Mouse (Mus musculus) gastrocnemius, postnatal 10 days (tissue): ENCODE data around the gene 0610040J01Rik. TPM values are rescaled to one million over a fixed set of nuclear protein-coding genes. Genes with fewer than 3 reads are reported as not detected.

Source experiments
- DNase-seq: peaks from one replicate; pipeline ENCODE4 v3.0.0; 2021; ENCODE audit warnings: mixed read lengths
- long read RNA-seq, 2 experiments: library from polyadenylated mRNA; stranded (forward); transcript quantifications; one replicate each; pipeline ENCODE4 v2.0.0; 2021
- total RNA-seq, 2 experiments: library from RNA; stranded (reverse); gene quantifications; 2 replicates each; pipeline ENCODE4 v1.2.3; 2021

0610040J01Rik gene
- total RNA-seq, result 1 to 10 TPM in 1 of 2 experiments, under 1 TPM in 1; 0.92 to 1.0 TPM
- long read RNA-seq, experiment 1, partial matches to known transcripts, result 0 of 3 reads
- long read RNA-seq, experiment 1, other reads (novel, unspliced or antisense), result 0 of 3 reads
- long read RNA-seq, experiment 2, result 0 reads

- peak; percentile 56 for DNase-seq
These were observed at the start of gene 0610040J01Rik for GRCm38 (mm10) chr5:63811819-63812508. Gene 0610040J01Rik (plus strand): TSS chr5:63812363.

DNA sequence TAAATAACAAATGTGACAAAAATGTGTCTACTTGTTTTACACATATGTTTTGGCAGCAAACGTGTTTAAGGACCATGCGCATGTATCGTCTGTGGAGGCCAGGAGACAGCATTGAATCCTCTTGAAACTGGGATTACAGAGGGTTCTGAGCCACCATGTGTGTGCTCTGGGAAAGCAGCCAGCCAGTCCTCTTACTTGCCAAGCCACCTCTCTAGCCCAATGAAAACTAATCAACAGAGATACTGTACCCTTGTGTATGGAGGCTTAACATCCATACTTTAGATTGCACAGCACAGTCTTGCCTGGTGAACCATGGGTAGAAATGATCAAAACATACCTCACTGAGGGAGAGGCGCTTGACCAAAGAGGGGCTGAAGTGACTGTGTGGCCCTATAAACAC lies 46.3 kb upstream of the 0610040J01Rik start:
- no peak for DNase-seq

- peak; percentile 51 for DNase-seq
These were observed 45.4 kb upstream of the 0610040J01Rik start for GRCm38 (mm10) chr5:63766715-63767114.

GRCm38 (mm10) chr5:63767464-63767863 lies 44.7 kb upstream of the 0610040J01Rik start:
- no peak for DNase-seq

GRCm38 (mm10) chr5:63768220-63768619 lies 43.9 kb upstream of the 0610040J01Rik start:
- no peak for DNase-seq

GRCm38 (mm10) chr5:63772971-63773370 lies 39.2 kb upstream of the 0610040J01Rik start:
- no peak for DNase-seq

- DNase-seq, result no peak
These were observed 38.6 kb upstream of the 0610040J01Rik start for GRCm38 (mm10) chr5:63773603-63774002.

DNA sequence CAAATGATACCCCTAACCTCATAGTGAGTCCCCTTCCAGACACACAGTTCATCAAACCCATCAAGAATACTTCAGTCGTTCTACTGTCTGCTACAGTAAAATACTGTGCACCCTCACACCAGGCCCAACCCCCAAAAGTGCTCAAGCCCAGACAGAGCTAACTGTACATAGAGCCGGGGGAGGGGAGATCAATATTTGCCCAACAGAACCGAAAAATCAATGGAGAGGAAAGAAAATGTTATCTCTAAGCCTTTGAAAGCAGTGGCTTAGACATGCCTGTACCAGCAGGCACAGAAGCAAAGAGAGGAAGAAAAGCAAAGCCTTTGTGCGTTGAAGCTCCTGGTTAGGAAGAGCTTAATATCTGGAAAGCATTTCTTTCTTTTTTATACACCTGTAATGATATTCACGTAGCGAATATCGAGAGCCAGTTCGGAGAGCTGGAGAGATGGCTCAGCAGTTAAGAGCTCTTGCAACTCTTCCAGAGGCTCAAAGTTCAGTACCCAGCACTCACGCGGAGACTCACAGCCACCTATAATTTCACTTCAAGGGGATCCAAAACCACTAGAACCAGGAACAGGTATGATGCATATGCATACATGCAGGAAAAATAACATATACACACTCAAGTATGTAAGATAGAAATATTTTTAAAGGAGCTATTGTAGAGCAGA lies 23.9 kb upstream of the 0610040J01Rik start:
- DNase-seq, result no peak

DNA sequence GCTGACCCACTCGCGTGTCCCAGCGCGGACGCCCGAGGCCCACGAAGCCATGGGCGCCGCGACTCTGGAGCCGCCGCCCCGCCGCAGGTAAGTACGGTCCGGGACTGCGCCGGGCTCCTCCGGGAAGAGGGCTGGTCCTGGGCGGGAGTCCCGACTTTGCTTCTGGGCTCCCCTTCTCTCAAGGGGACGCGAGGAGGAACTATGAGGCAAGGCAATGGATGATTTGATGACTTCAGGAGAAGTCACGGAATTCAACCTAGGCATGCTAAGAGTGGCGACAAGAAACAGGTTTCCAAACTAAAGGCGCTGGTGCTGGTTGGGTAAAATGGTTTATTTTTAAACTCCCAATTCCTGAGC lies 324 bp downstream of the 0610040J01Rik start:
- no peak for DNase-seq

- no peak for DNase-seq
These were observed 4.5 kb downstream of the 0610040J01Rik start for GRCm38 (mm10) chr5:63816643-63817042.

- DNase-seq, result no peak
These were observed 5.1 kb downstream of the 0610040J01Rik start for GRCm38 (mm10) chr5:63817270-63817669.

DNA sequence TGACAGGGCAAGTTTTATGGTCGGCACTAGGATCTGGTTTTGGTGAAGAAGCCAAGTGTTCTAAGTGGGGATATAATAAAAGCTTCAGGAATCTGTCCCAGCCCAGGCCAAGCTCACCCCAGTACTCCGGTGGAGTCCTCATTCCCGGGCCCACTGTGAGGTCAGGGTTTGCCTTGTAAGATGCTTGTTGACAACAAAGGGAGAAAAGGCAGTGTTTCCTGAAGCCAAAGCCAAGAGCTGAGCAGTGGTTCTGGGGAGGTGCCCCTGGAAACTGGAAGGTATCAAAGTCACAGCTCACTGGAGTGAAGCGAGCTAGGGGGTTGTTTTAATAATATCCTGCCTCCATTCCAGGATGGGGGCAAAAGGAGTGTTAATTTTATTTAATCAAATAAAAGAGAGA lies 6.8 kb downstream of the 0610040J01Rik start:
- no peak for DNase-seq

- no peak for DNase-seq
These were observed 7.4 kb downstream of the 0610040J01Rik start for GRCm38 (mm10) chr5:63819519-63819918.

DNA sequence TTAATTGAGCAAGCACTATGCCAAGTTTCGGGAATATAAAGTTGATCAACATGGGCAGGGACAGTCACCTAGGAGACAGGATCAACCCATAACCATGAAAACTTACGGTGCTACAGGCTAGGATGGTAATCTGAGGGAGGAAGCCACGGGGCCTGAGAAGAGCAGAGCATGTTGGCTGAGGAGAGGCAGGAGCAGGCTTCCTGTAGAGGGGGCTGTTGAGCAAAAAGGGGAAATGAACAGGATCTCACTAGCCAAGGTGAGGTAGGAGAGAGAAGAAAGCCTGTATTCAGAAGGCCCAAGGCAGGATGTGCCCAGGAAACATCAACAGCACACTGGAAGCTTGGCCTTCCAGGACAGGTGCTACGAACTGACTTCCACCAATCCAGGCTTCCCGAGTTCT lies 9.0 kb downstream of the 0610040J01Rik start:
- DNase-seq, result no peak

- DNase-seq, result no peak
These were observed 9.7 kb downstream of the 0610040J01Rik start for GRCm38 (mm10) chr5:63821860-63822259.

GRCm38 (mm10) chr5:63823362-63824332 lies 11.5 kb downstream of the 0610040J01Rik start:
- no peak for DNase-seq

GRCm38 (mm10) chr5:63824599-63825350 lies 12.6 kb downstream of the 0610040J01Rik start:
- DNase-seq, result no peak

- no peak for DNase-seq
These were observed 13.7 kb downstream of the 0610040J01Rik start for GRCm38 (mm10) chr5:63825881-63826280.

DNA sequence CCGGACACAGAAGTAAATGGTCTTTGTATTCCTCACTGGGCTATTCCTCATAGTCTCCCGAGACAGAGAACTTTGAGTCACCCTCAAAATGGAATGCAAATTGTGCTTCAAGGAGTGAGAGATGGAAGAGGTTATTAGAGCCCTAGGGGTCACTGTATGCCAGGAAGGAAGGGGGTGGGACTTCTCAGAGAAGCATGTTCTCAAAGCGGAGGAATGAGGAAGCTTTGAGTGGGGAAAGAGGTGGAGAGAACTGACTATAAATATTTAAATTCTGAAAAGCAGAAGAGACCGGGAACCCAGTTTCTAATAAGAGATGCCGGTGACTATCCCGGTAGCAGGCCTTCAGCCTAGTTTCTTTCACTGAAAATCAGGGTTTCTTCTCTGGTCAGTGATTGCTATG lies 14.8 kb downstream of the 0610040J01Rik start:
- no peak for DNase-seq

DNA sequence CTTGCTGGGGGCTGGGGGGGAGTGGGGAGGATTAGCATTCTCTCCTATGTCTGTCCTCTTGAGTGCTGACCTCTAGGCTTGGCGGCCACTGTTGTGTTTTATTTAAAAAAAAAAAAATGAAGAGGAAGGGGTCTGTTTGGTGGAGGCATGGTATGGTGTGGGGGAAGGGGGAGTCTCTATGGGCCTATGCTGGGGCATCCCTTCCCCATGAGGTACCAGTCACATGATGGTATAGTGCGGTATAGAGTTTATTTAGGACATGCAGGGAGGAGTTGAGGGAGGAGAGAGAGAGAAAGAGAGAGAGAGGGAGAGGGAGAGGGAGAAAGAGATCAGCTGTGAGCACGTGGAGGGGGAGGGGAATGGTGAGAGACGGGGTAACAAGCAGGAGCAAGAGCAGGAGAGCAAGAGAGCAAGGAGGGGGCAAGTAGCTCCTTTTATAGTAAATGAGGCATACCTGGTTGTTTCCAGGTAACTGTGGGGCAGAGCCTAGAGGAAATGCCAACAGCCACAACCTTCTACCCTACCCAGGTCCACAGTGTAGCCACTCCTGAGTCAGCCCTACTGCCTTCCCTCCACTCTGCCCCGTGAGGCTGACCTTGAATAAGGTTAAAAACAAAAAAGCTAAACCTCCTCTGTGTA lies 15.4 kb downstream of the 0610040J01Rik start:
- no peak for DNase-seq
